Mouse (Mus musculus) heart, embryonic 15.5 days (tissue): ENCODE data around the gene Wnt9a. TPM values are rescaled to one million over a fixed set of nuclear protein-coding genes. Genes with fewer than 3 reads are reported as not detected.
"Not testable (repeated sequence)": the region's sequence is repeated elsewhere in the genome, so short reads cannot be mapped to it uniquely, and the experiment has no call there.

Source experiments
- ATAC-seq: fragments of 200-750 bp; cut with Nextera tagmentation; replicated peaks from 2 replicates; pipeline ENCODE4 v1.8.0; 2017; ENCODE audit warnings: low read depth, moderate TSS enrichment; ENCODE audit not compliant: insufficient number of reproducible peaks, insufficient read depth, low FRiP score
- H3K27ac ChIP-seq: fragments of 300-500 bp; sonication (generic); 2 replicates; pipeline ENCODE4 v1.5.1; 2015; ENCODE audit warnings: mild to moderate bottlenecking, inconsistent platforms
- H3K27me3 ChIP-seq: fragments of 300-500 bp; sonication (generic); 2 replicates; pipeline ENCODE4 v1.6.1; 2015; ENCODE audit warnings: inconsistent platforms
- H3K36me3 ChIP-seq: fragments of 300-500 bp; sonication (generic); 2 replicates; pipeline ENCODE4 v1.6.1; 2015; ENCODE audit warnings: mild to moderate bottlenecking, inconsistent platforms
- H3K4me1 ChIP-seq: fragments of 300-500 bp; sonication (generic); replicated peaks from 2 replicates; pipeline ENCODE4 v1.6.1; 2015; ENCODE audit warnings: inconsistent platforms
- H3K4me2 ChIP-seq: fragments of 300-500 bp; sonication (generic); 2 replicates; pipeline ENCODE4 v1.6.1; 2015; ENCODE audit warnings: inconsistent platforms, mild to moderate bottlenecking, moderate library complexity
- H3K4me3 ChIP-seq: fragments of 300-500 bp; sonication (generic); 2 replicates; pipeline ENCODE4 v1.5.1; 2015; ENCODE audit warnings: mild to moderate bottlenecking, inconsistent platforms
- H3K9ac ChIP-seq: fragments of 300-500 bp; sonication (generic); 2 replicates; pipeline ENCODE4 v1.6.1; 2015; ENCODE audit warnings: mild to moderate bottlenecking, inconsistent platforms
- H3K9me3 ChIP-seq: fragments of 300-500 bp; sonication (generic); replicated peaks from 2 replicates; pipeline ENCODE4 v1.6.1; 2016; ENCODE audit warnings: inconsistent platforms
- WGBS: fragments of 180-500 bp; shearing (Covaris S2); methylation state at CpG from one replicate; pipeline ENCODE4 v1.1.7; 2015; ENCODE audit warnings: mixed read lengths; 5-methylcytosine and 5-hydroxymethylcytosine counted together
- polyA plus RNA-seq: library from polyadenylated mRNA; unstranded; fragments of >200 nt; fragmentation: Nextera tagmentation; extraction: Ambion mirVana; gene quantifications from 2 replicates; pipeline ENCODE4 v1.2.1, GENCODE M21; 2015

The Wnt9a gene
- polyA plus RNA-seq, 1 experiment from 2014 or later: 2.3 TPM

GRCm38 (mm10) chr11:59278047-59278446 is 28.7 kb upstream of the Wnt9a start:
- Histone ChIP-seq H3K4me1 (peaks cover 8% of the 10 kb centered on the region), H3K27me3 (peaks cover 78% of the 10 kb centered on the region), H3K9ac (no peak overlapping the region), H3K27ac (no peak overlapping the region), H3K36me3 (no peaks in the 10 kb centered on the region), H3K4me2 (no peak overlapping the region), H3K4me3 (no peak overlapping the region), H3K9me3 (no peaks in the 10 kb centered on the region)
- ATAC-seq: no peak
- WGBS: 57% methylated on average over 4 of the region's 4 CpGs

GRCm38 (mm10) chr11:59282111-59282510 is 24.6 kb upstream of the Wnt9a start:
- ATAC-seq: no peak
- H3K36me3 ChIP-seq: no peaks in the 10 kb centered on the region
- WGBS: 54% methylated on average over 5 of the region's 5 CpGs
- no peak overlapping the region for H3K4me2 ChIP-seq
- no peak overlapping the region for H3K4me3 ChIP-seq
- no peaks in the 10 kb centered on the region for H3K9me3 ChIP-seq
- no peak overlapping the region for H3K9ac ChIP-seq
- peaks cover 89% of the 10 kb centered on the region for H3K27me3 ChIP-seq
- no peak overlapping the region for H3K27ac ChIP-seq
- peaks cover 20% of the 10 kb centered on the region for H3K4me1 ChIP-seq

- H3K4me3 ChIP-seq: no peak overlapping the region
- WGBS: 33% methylated on average over 10 of the region's 10 CpGs
- H3K4me1 ChIP-seq: peaks cover 20% of the 10 kb centered on the region
- H3K4me2 ChIP-seq: no peak overlapping the region
- no peaks in the 10 kb centered on the region for H3K9me3 ChIP-seq
- peaks cover 91% of the 10 kb centered on the region for H3K27me3 ChIP-seq
- no peak overlapping the region for H3K27ac ChIP-seq
- no peaks in the 10 kb centered on the region for H3K36me3 ChIP-seq
- no peak overlapping the region for H3K9ac ChIP-seq
- peak; percentile 61; the same call in 1 of the 2 replicates for ATAC-seq
Observed at GRCm38 (mm10) chr11:59282933-59283332, 23.8 kb upstream of the Wnt9a start.

DNA sequence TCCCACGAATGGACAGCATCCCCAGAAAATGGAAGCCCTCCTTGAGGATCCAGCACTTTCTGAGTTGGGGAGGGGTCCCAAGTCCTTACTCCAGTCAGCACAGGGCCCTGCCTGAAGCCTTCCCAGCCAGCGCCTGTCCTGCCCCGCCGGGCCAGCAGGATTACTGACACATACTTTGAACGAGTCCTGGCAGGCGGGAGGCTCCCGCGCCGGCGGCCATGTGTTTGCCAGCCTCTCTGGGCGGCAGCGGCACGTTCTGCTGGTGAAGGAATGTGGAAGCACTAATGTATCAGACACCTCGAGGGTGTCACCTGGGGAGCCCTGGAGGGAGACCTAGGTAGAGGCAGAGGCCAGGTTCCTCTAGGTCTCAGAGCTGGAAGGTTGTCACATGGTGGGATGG is 22.6 kb upstream of the Wnt9a start:
- WGBS: 10% methylated on average over 14 of the region's 14 CpGs
- no peak for ATAC-seq

DNA sequence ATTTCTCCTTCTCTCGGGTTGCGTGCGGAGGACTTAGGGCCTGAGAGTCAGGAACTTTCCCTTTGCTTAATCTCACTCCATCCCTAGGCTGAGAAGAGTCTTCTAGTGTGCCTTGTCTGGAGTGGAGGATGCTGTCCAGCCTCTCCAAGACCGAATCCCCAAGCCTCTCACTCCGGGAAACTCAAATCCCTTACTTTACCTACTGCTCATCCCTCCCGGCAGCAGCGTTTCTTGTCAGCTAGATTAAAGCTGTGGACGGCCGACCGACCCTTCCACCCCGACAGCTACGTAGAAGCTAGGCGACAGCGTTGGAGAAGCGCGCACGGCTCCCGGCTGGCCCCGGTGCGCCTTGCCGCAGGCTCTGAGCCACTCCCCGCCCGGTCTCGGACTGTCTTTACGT is 17.0 kb upstream of the Wnt9a start:
- peaks cover 17% of the 10 kb centered on the region for H3K4me1 ChIP-seq
- no peak for ATAC-seq
- no peak overlapping the region for H3K27ac ChIP-seq
- H3K4me3 ChIP-seq: no peak overlapping the region
- peaks cover 93% of the 10 kb centered on the region for H3K27me3 ChIP-seq
- H3K9ac ChIP-seq: no peak overlapping the region
- peak overlapping the region; percentile 60; the same call in 1 of the 2 replicates for H3K4me2 ChIP-seq
- WGBS: under 1% methylated on average over 25 of the region's 25 CpGs
- no peaks in the 10 kb centered on the region for H3K36me3 ChIP-seq
- no peaks in the 10 kb centered on the region for H3K9me3 ChIP-seq

More for the DNA sequence above, 22.6 kb upstream of the Wnt9a start:
- no peak overlapping the region for H3K4me3 ChIP-seq
- peaks cover 92% of the 10 kb centered on the region for H3K27me3 ChIP-seq
- no peak overlapping the region for H3K4me2 ChIP-seq
- H3K9ac ChIP-seq: no peak overlapping the region
- H3K4me1 ChIP-seq: peaks cover 25% of the 10 kb centered on the region
- no peaks in the 10 kb centered on the region for H3K9me3 ChIP-seq
- H3K27ac ChIP-seq: no peak overlapping the region
- H3K36me3 ChIP-seq: no peaks in the 10 kb centered on the region

GRCm38 (mm10) chr11:59290702-59291303 is 15.9 kb upstream of the Wnt9a start, which contains the start of gene Wnt3a:
Gene Wnt3a (minus strand): TSS chr11:59290752.
- 3% methylated on average over 35 of the region's 60 CpGs for WGBS
- H3K27me3 ChIP-seq: peaks cover 92% of the 10 kb centered on the region
- H3K27ac ChIP-seq: no peak within 1 kb of the TSS
- H3K9me3 ChIP-seq: no peaks in the 10 kb centered on the region
- ATAC-seq: no peak
- no peaks in the 10 kb centered on the region for H3K36me3 ChIP-seq
- peak within 1 kb of the TSS; percentile 60 for H3K4me2 ChIP-seq
- peaks cover 17% of the 10 kb centered on the region for H3K4me1 ChIP-seq
- peak within 1 kb of the TSS; percentile 29 for H3K4me3 ChIP-seq
- no peak within 1 kb of the TSS for H3K9ac ChIP-seq

- no peak for ATAC-seq
Observed at GRCm38 (mm10) chr11:59293616-59294015, 13.1 kb upstream of the Wnt9a start.

DNA sequence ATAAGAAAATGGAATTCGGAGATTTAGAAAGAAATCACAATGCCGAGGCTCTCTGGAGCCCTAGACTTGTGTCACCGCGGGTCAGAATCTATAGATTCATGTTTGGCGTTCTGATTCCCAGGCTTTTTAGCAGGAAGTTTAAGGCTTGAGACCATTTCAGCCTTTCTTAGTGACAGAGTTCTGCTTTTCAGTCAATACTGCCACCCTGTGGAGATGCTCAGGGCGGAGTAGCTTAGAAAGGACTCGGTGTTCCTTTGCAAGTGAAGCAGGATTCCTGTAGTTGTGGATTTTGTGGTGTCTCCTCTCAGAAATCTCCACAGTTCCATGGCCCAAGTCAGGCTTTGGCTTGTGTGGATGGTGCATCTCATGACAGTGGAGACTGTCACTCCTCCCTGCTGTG is 8.8 kb upstream of the Wnt9a start:
- H3K36me3 ChIP-seq: no peaks in the 10 kb centered on the region
- WGBS: 16% methylated on average over 7 of the region's 7 CpGs
- no peaks in the 10 kb centered on the region for H3K4me1 ChIP-seq
- no peak for ATAC-seq
- no peak overlapping the region for H3K4me3 ChIP-seq
- H3K9ac ChIP-seq: no peak overlapping the region
- H3K27me3 ChIP-seq: peaks cover 77% of the 10 kb centered on the region
- no peaks in the 10 kb centered on the region for H3K9me3 ChIP-seq
- H3K4me2 ChIP-seq: no peak overlapping the region
- H3K27ac ChIP-seq: no peak overlapping the region

More at GRCm38 (mm10) chr11:59293616-59294015, 13.1 kb upstream of the Wnt9a start:
- WGBS: 20% methylated on average over 7 of the region's 7 CpGs
- peaks cover 89% of the 10 kb centered on the region for H3K27me3 ChIP-seq
- H3K4me2 ChIP-seq: no peak overlapping the region
- no peaks in the 10 kb centered on the region for H3K9me3 ChIP-seq
- H3K27ac ChIP-seq: no peak overlapping the region
- no peaks in the 10 kb centered on the region for H3K36me3 ChIP-seq
- no peak overlapping the region for H3K9ac ChIP-seq
- peaks cover 17% of the 10 kb centered on the region for H3K4me1 ChIP-seq
- no peak overlapping the region for H3K4me3 ChIP-seq

DNA sequence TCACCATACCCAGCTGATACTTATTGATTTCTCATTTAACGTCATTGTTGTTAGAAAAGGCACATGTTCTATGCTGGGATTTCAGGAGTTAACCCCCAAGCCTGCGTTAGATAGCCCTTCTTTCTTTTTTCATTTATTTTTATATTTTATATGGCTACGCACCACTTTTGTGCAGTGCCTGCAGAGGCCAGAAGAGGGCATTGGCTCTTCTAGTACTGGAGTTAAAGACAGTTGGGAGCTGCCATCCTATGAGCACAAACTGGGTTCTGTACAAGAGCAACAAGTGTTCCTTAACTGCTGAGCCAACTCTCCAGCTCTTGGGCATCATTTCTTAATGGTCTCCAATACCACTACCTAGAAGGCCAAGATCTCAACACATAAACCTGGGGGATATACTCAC is 6.5 kb upstream of the Wnt9a start:
- Histone ChIP-seq H3K4me3 (no peak overlapping the region), H3K9me3 (no peaks in the 10 kb centered on the region), H3K4me2 (no peak overlapping the region), H3K4me1 (0 out of 2 replicates have a peak, but pooled peaks cover 2% of the 10 kb centered on the region), H3K9ac (no peak overlapping the region), H3K27me3 (peaks cover 80% of the 10 kb centered on the region), H3K27ac (no peak overlapping the region), H3K36me3 (no peaks in the 10 kb centered on the region)
- 13% methylated on average over 3 of the region's 3 CpGs for WGBS
- ATAC-seq: no peak

DNA sequence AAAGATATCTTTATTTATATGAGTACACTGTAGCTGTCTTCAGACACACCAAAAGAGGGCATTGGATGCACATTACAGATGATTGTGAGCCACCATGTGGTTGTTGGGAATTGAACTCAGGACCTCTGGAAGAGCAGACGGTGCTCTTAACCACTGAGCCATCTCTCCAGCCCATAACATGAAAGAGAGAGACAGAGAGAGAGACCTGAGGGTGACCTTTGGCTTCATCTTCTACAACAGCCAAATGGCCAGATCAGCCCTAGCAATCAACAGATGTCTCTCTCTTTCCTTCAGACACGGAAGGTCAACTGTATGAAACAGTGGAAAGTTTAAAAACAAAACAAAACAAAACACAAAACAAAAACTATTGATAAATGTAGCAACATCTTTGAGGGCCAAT is 5.7 kb upstream of the Wnt9a start:
- not testable (repeated sequence) for ATAC-seq, H3K36me3 ChIP-seq, H3K27ac ChIP-seq, H3K9ac ChIP-seq, H3K9me3 ChIP-seq, H3K4me1 ChIP-seq, H3K4me2 ChIP-seq, H3K4me3 ChIP-seq
- peaks cover 81% of the 10 kb centered on the region for H3K27me3 ChIP-seq
- 57% methylated on average over 2 of the region's 2 CpGs for WGBS

DNA sequence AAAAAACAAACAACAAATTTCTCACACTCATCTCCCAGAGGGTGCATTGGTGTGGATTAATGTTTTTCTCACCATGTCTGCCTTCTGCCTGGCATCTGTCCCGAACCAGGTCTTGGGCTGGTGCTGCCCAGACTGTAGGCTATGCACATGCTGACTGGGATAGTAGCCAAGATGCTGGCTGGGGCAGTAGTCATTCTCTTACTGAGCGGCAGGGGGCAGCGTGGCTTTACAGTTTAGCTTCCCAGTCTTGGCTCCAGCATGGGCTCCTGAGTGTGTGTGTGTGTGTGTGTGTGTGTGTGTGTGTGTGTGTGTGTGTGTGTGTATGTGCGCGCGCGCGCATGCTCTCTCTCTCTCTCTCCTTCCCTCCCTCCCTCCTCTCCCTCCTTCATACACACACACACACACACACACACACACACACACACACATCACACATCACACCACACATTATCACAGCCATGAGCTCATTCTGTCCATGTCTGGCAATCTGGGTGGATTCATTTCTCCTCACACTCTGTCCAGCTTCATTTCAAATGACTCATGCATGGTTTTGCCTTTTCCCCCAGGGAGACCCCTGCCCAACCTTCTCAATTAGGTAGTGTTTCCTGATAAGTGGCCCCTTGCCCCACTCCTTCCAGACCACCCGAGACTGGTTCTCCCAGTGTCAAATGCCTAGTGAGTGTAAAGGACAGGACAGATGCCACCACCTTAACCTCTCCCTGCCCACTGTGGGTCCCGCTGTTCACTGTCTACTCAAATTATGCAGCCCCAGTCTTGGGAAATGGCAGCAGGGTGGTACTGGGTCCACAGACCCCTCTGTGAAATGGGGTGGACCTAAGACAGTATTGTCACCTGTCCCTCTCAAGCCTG is 3.8 kb upstream of the Wnt9a start:
- H3K4me3 ChIP-seq: no peak overlapping the region

More for the DNA sequence above, 3.8 kb upstream of the Wnt9a start:
- 0 out of 2 replicates have a peak, but pooled peaks have one; percentile 20 for ATAC-seq
- 24% methylated on average over 5 of the region's 10 CpGs for WGBS
- H3K9me3 ChIP-seq: no peaks in the 10 kb centered on the region
- peaks cover 82% of the 10 kb centered on the region for H3K27me3 ChIP-seq
- no peak overlapping the region for H3K4me2 ChIP-seq
- H3K4me1 ChIP-seq: peaks cover 22% of the 10 kb centered on the region
- no peak overlapping the region for H3K27ac ChIP-seq
- H3K9ac ChIP-seq: no peak overlapping the region
- H3K36me3 ChIP-seq: no peaks in the 10 kb centered on the region
